Mouse (Mus musculus): Measurements from ENCODE around the gene Ikzf4. TPM values are rescaled to one million over a fixed set of nuclear protein-coding genes. Genes with fewer than 3 reads are reported as not detected.
"Not testable (repeated sequence)": the region's sequence is repeated elsewhere in the genome, so short reads cannot be mapped to it uniquely, and the experiment has no call there.

Ikzf4 gene
- polyA plus RNA-seq, 1 experiment from 2014 or later: 4.9 TPM

GRCm38 (mm10) chr10:128621986-128622520 lies 23.7 kb downstream of the Ikzf4 start:
- WGBS: 78% methylated on average over 3 of the region's 3 CpGs
- no peak overlapping the region for H3K4me3 ChIP-seq (ENCODE audit: low read depth, low read length)
- peaks cover 6% of the 10 kb centered on the region for H3K36me3 ChIP-seq (ENCODE audit: control insufficient read depth, insufficient read depth, low read length)
- H3K4me1 ChIP-seq (replicated peaks; ENCODE audit: control insufficient read depth, insufficient read depth, low read length): 0 out of 2 replicates have a peak, but pooled peaks cover 4% of the 10 kb centered on the region
- H3K9me3 ChIP-seq (ENCODE audit: control insufficient read depth, low read length): no peaks in the 10 kb centered on the region
- DNase-seq (ENCODE audit: low spot score) (no peak), ATAC-seq (ENCODE audit: low FRiP score) (no peak)
- no peak overlapping the region for H3K9ac ChIP-seq (ENCODE audit: low read depth, low read length)
- no peak overlapping the region for H3K27ac ChIP-seq (ENCODE audit: low read depth, low read length)
- no peak overlapping the region for H3K4me2 ChIP-seq (replicated peaks; ENCODE audit: low read depth, low read length)
- H3K27me3 ChIP-seq (ENCODE audit: control insufficient read depth, insufficient read depth, low read length): no peaks in the 10 kb centered on the region

GRCm38 (mm10) chr10:128620241-128620640 lies 25.6 kb downstream of the Ikzf4 start:
- Histone ChIP-seq H3K27ac (ENCODE audit: low read depth, low read length) (no peak overlapping the region), H3K9ac (ENCODE audit: low read depth, low read length) (no peak overlapping the region), H3K9me3 (ENCODE audit: control insufficient read depth, low read length) (no peaks in the 10 kb centered on the region), H3K4me1 (replicated peaks; ENCODE audit: control insufficient read depth, insufficient read depth, low read length) (0 out of 2 replicates have a peak, but pooled peaks cover under 1% of the 10 kb centered on the region), H3K4me2 (replicated peaks; ENCODE audit: low read depth, low read length) (no peak overlapping the region), H3K27me3 (ENCODE audit: control insufficient read depth, insufficient read depth, low read length) (no peaks in the 10 kb centered on the region), H3K4me3 (ENCODE audit: low read depth, low read length) (no peak overlapping the region), H3K36me3 (ENCODE audit: control insufficient read depth, insufficient read depth, low read length) (peaks cover 6% of the 10 kb centered on the region)
- no peak for DNase-seq (ENCODE audit: low spot score)
- ATAC-seq (ENCODE audit: low FRiP score): no peak

GRCm38 (mm10) chr10:128619148-128619547 lies 26.6 kb downstream of the Ikzf4 start:
- not testable (repeated sequence) for H3K27me3 ChIP-seq (ENCODE audit: control insufficient read depth, insufficient read depth, low read length); H3K4me3 ChIP-seq (ENCODE audit: low read depth, low read length); H3K36me3 ChIP-seq (ENCODE audit: control insufficient read depth, insufficient read depth, low read length); H3K9ac ChIP-seq (ENCODE audit: low read depth, low read length); H3K27ac ChIP-seq (ENCODE audit: low read depth, low read length); H3K9me3 ChIP-seq (ENCODE audit: control insufficient read depth, low read length); H3K4me1 ChIP-seq (replicated peaks; ENCODE audit: control insufficient read depth, insufficient read depth, low read length); DNase-seq (ENCODE audit: low spot score); H3K4me2 ChIP-seq (replicated peaks; ENCODE audit: low read depth, low read length); ATAC-seq (ENCODE audit: low FRiP score)
- 77% methylated on average over 5 of the region's 5 CpGs for WGBS

GRCm38 (mm10) chr10:128618570-128618969 lies 27.2 kb downstream of the Ikzf4 start:
- no peaks in the 10 kb centered on the region for H3K36me3 ChIP-seq (ENCODE audit: control insufficient read depth, insufficient read depth, low read length)
- no peaks in the 10 kb centered on the region for H3K4me1 ChIP-seq (replicated peaks; ENCODE audit: control insufficient read depth, insufficient read depth, low read length)
- H3K9me3 ChIP-seq (ENCODE audit: control insufficient read depth, low read length): no peaks in the 10 kb centered on the region
- no peak overlapping the region for H3K27ac ChIP-seq (ENCODE audit: low read depth, low read length)
- no peak for ATAC-seq (ENCODE audit: low FRiP score)
- H3K4me3 ChIP-seq (ENCODE audit: low read depth, low read length): no peak overlapping the region
- no peak overlapping the region for H3K9ac ChIP-seq (ENCODE audit: low read depth, low read length)
- no peak for DNase-seq (ENCODE audit: low spot score)
- no peaks in the 10 kb centered on the region for H3K27me3 ChIP-seq (ENCODE audit: control insufficient read depth, insufficient read depth, low read length)
- 88% methylated on average over 1 of the region's 1 CpGs for WGBS
- H3K4me2 ChIP-seq (replicated peaks; ENCODE audit: low read depth, low read length): no peak overlapping the region

- H3K4me2 ChIP-seq (replicated peaks; ENCODE audit: low read depth, low read length); H3K9me3 ChIP-seq (ENCODE audit: control insufficient read depth, low read length); H3K36me3 ChIP-seq (ENCODE audit: control insufficient read depth, insufficient read depth, low read length); H3K4me3 ChIP-seq (ENCODE audit: low read depth, low read length); H3K27me3 ChIP-seq (ENCODE audit: control insufficient read depth, insufficient read depth, low read length); H3K4me1 ChIP-seq (replicated peaks; ENCODE audit: control insufficient read depth, insufficient read depth, low read length); DNase-seq (ENCODE audit: low spot score); ATAC-seq (ENCODE audit: low FRiP score); H3K9ac ChIP-seq (ENCODE audit: low read depth, low read length); H3K27ac ChIP-seq (ENCODE audit: low read depth, low read length): not testable (repeated sequence)
- WGBS: 85% methylated on average over 6 of the region's 7 CpGs
These were observed 29.9 kb downstream of the Ikzf4 start for GRCm38 (mm10) chr10:128615798-128616448.

- Histone ChIP-seq H3K9ac (ENCODE audit: low read depth, low read length) (no peak overlapping the region), H3K4me1 (replicated peaks; ENCODE audit: control insufficient read depth, insufficient read depth, low read length) (no peaks in the 10 kb centered on the region; the same call in 1 of the 2 replicates), H3K27ac (ENCODE audit: low read depth, low read length) (no peak overlapping the region), H3K27me3 (ENCODE audit: control insufficient read depth, insufficient read depth, low read length) (no peaks in the 10 kb centered on the region), H3K9me3 (ENCODE audit: control insufficient read depth, low read length) (no peaks in the 10 kb centered on the region), H3K36me3 (ENCODE audit: control insufficient read depth, insufficient read depth, low read length) (no peaks in the 10 kb centered on the region), H3K4me2 (replicated peaks; ENCODE audit: low read depth, low read length) (no peak overlapping the region), H3K4me3 (ENCODE audit: low read depth, low read length) (no peak overlapping the region)
- WGBS: 58% methylated on average over 3 of the region's 3 CpGs
- ATAC-seq (ENCODE audit: low FRiP score) (no peak), DNase-seq (ENCODE audit: low spot score) (no peak)
These were observed 30.9 kb downstream of the Ikzf4 start for GRCm38 (mm10) chr10:128614934-128615333.

GRCm38 (mm10) chr10:128613820-128614219 lies 32.0 kb downstream of the Ikzf4 start:
- not testable (repeated sequence) for H3K27me3 ChIP-seq (ENCODE audit: control insufficient read depth, insufficient read depth, low read length); H3K4me2 ChIP-seq (replicated peaks; ENCODE audit: low read depth, low read length); H3K9me3 ChIP-seq (ENCODE audit: control insufficient read depth, low read length); H3K9ac ChIP-seq (ENCODE audit: low read depth, low read length); H3K4me3 ChIP-seq (ENCODE audit: low read depth, low read length); H3K4me1 ChIP-seq (replicated peaks; ENCODE audit: control insufficient read depth, insufficient read depth, low read length); ATAC-seq (ENCODE audit: low FRiP score); DNase-seq (ENCODE audit: low spot score); H3K27ac ChIP-seq (ENCODE audit: low read depth, low read length); H3K36me3 ChIP-seq (ENCODE audit: control insufficient read depth, insufficient read depth, low read length)
- WGBS: 71% methylated on average over 4 of the region's 4 CpGs

- no peak for ATAC-seq (ENCODE audit: low FRiP score)
- Histone ChIP-seq H3K9ac (ENCODE audit: low read depth, low read length) (no peak overlapping the region), H3K4me2 (replicated peaks; ENCODE audit: low read depth, low read length) (no peak overlapping the region), H3K36me3 (ENCODE audit: control insufficient read depth, insufficient read depth, low read length) (no peaks in the 10 kb centered on the region), H3K4me1 (replicated peaks; ENCODE audit: control insufficient read depth, insufficient read depth, low read length) (no peaks in the 10 kb centered on the region; the same call in 1 of the 2 replicates), H3K27ac (ENCODE audit: low read depth, low read length) (no peak overlapping the region), H3K9me3 (ENCODE audit: control insufficient read depth, low read length) (no peaks in the 10 kb centered on the region), H3K4me3 (ENCODE audit: low read depth, low read length) (no peak overlapping the region), H3K27me3 (ENCODE audit: control insufficient read depth, insufficient read depth, low read length) (no peaks in the 10 kb centered on the region)
- 47% methylated on average over 6 of the region's 6 CpGs for WGBS
- no peak for DNase-seq (ENCODE audit: low spot score)
These were observed 32.7 kb downstream of the Ikzf4 start for GRCm38 (mm10) chr10:128613154-128613440.

GRCm38 (mm10) chr10:128612433-128613153 lies 33.2 kb downstream of the Ikzf4 start:
- no peaks in the 10 kb centered on the region; the same call in 1 of the 2 replicates for H3K4me1 ChIP-seq (replicated peaks; ENCODE audit: control insufficient read depth, insufficient read depth, low read length)
- no peaks in the 10 kb centered on the region for H3K27me3 ChIP-seq (ENCODE audit: control insufficient read depth, insufficient read depth, low read length)
- WGBS: 17% methylated on average over 16 of the region's 16 CpGs
- no peak overlapping the region for H3K4me3 ChIP-seq (ENCODE audit: low read depth, low read length)
- ATAC-seq (ENCODE audit: low FRiP score): no peak
- no peak overlapping the region for H3K27ac ChIP-seq (ENCODE audit: low read depth, low read length)
- H3K4me2 ChIP-seq (replicated peaks; ENCODE audit: low read depth, low read length): no peak overlapping the region
- H3K9ac ChIP-seq (ENCODE audit: low read depth, low read length): no peak overlapping the region
- no peaks in the 10 kb centered on the region for H3K36me3 ChIP-seq (ENCODE audit: control insufficient read depth, insufficient read depth, low read length)
- no peaks in the 10 kb centered on the region for H3K9me3 ChIP-seq (ENCODE audit: control insufficient read depth, low read length)
- peak; percentile 85 for DNase-seq (ENCODE audit: low spot score)

Measured in hindbrain, embryonic 11.5 days (tissue).